Mouse (Mus musculus): ENCODE data around the gene She.

DNA sequence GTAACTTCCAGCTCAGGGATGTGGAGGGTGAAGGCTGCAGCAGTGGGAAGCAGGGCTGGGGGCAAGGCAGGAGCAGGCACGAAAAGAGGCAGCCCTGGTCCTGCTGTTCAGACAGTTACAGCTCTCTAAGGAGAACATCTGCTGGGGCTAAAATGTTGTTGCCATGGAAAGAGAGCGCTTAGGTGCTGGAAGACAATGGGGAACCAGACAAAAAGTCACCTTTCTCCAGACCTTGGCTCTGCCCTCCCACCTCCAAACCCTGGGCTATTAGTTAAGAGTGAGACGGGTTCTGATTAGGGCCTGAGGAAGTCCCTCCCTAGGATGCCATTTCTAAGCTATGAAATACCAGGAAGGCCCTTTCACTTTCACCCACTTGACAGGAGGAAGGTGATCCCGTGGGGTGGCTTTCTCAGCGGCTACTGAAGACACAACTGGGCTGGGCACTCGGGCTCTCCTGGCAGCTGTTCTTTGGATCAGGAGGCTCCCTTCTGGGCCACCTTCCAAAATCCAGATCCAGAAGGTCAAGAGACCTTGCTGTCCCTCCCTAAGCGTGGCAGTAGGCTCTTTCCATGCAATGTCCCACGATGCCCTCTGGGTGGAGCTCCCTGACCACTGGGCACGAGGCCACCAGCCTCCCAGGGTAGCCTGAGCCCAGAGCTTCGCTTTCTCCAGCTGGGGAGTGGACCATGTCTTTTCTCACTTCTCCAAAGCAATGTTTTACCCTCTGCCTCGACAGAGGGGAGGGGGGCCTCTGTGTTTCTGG, 46.0 kb upstream of the She start:
- TF ChIP-seq CTCF (IDR thresholded peaks at IDR 0.05; ENCODE audit: control insufficient read depth, insufficient read depth, insufficient read length) = peak; percentile 93
- no peak for TF ChIP-seq MYOG (IDR thresholded peaks at IDR 0.05; ENCODE audit: control insufficient read depth, extremely low read depth, insufficient read length)
- peak; percentile 41 for TF ChIP-seq MAX (IDR thresholded peaks at IDR 0.05)
- no peak for TF ChIP-seq USF1 (IDR thresholded peaks at IDR 0.05; ENCODE audit: low read depth)
- no peak for TF ChIP-seq FOSL1 (IDR thresholded peaks at IDR 0.05; ENCODE audit: insufficient read depth, low read length, poor library complexity, severe bottlenecking)

Data from C2C12 (cell line).